In the genomic region with DNA sequence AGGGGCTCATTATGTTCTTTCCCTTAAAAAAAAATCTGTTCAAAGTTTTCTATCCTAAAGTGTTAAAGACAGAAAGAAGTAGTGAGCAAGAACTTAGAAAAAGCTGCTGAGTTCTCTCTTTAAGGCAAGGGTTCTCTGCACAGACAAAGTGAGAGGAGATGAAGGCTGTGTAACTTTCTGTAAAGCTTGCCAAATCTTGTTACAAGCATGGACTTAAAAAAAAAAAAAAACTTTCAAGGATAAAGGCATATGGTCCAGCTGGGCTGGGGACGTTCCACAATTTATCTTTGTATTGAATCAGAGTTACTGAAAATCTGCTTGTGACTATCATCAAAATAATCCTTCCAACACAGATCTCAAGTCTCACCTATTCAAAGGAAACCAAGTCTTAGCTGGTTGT, we compare ENCODE assay signal across 18 mouse cellular contexts. TPM values are rescaled to one million over a fixed set of nuclear protein-coding genes. Genes with fewer than 3 reads are reported as not detected.
A peak's percentile ranks its signal among the peaks of the same experiment; 100 is the strongest.
DNase-seq lines count a peak whose midpoint lies in the region; ATAC-seq and TF ChIP-seq lines count a peak whose summit lies in the region.
"Had no signal": no experiment of that assay in that cellular context is flagged by ENCODE, and none has a peak within 500 bp of the region (broad histone marks: within the 10 kb centered on the region; RNA-seq: fewer than 3 reads in every experiment).

No protein-coding gene starts in this region.

- no peaks in the 10 kb centered on the region for H3K36me3 ChIP-seq in lung, embryonic 14.5 days (ENCODE audit: insufficient read depth)
- no peaks in the 10 kb centered on the region for H3K36me3 ChIP-seq in lung, embryonic 16.5 days (ENCODE audit: control insufficient read depth, insufficient read depth, low read length)
- H3K36me3 ChIP-seq in stomach, postnatal 0 days (ENCODE audit: control insufficient read depth, insufficient read depth, low read length): no peaks in the 10 kb centered on the region
- H3K36me3 ChIP-seq: embryonic facial prominence, embryonic 10.5 days; embryonic facial prominence, embryonic 12.5 days; forebrain, embryonic 15.5 days had no signal

- peaks cover 14% of the 10 kb centered on the region; the same call in 1 of the 2 replicates for H3K4me1 ChIP-seq in lung, embryonic 14.5 days (ENCODE audit: insufficient read depth)
- H3K4me1 ChIP-seq in lung, adult 2 months (ENCODE audit: control insufficient read depth, insufficient read depth, low read length): no peaks in the 10 kb centered on the region
- H3K4me1 ChIP-seq in lung, embryonic 16.5 days (replicated peaks; ENCODE audit: control insufficient read depth, insufficient read depth, low read length): peaks cover 21% of the 10 kb centered on the region
- H3K4me1 ChIP-seq in stomach, postnatal 0 days (replicated peaks; ENCODE audit: control insufficient read depth, insufficient read depth): no peaks in the 10 kb centered on the region

- no peaks in the 10 kb centered on the region for H3K9me3 ChIP-seq in lung, embryonic 14.5 days (ENCODE audit: low read depth, low read length)
- no peaks in the 10 kb centered on the region for H3K9me3 ChIP-seq in lung, embryonic 16.5 days (ENCODE audit: control insufficient read depth, low read length)
- no peaks in the 10 kb centered on the region for H3K9me3 ChIP-seq in stomach, postnatal 0 days (ENCODE audit: control insufficient read depth, low read length)
- H3K9me3 ChIP-seq: embryonic facial prominence, embryonic 10.5 days; embryonic facial prominence, embryonic 12.5 days; forebrain, embryonic 13.5 days; forebrain, embryonic 15.5 days had no signal

- H3K27ac ChIP-seq in lung, embryonic 14.5 days (ENCODE audit: low read depth): peak overlapping the region; percentile 61
- peak overlapping the region; percentile 72 for H3K27ac ChIP-seq in lung, embryonic 16.5 days (ENCODE audit: low read length)
- H3K27ac ChIP-seq in stomach, postnatal 0 days (replicated peaks): no peak overlapping the region
- H3K27ac ChIP-seq: embryonic facial prominence, embryonic 10.5 days; embryonic facial prominence, embryonic 12.5 days; forebrain, embryonic 13.5 days; forebrain, embryonic 15.5 days had no signal

- no peak for TF ChIP-seq CTCF in lung, embryonic 14.5 days (IDR thresholded peaks at IDR 0.05; ENCODE audit: low read depth)
- TF ChIP-seq CTCF in lung, adult 2 months (IDR thresholded peaks at IDR 0.05; ENCODE audit: insufficient read depth, low read length): no peak
- TF ChIP-seq CTCF in stomach, postnatal 0 days (IDR thresholded peaks at IDR 0.05; ENCODE audit: low read depth): no peak

- ATAC-seq in lung, embryonic 14.5 days (ENCODE audit: insufficient read depth): 0 out of 2 replicates have a peak, but pooled peaks have one; percentile 54
- ATAC-seq in lung, embryonic 16.5 days (ENCODE audit: low read depth): peak; percentile 64
- ATAC-seq in stomach, postnatal 0 days (ENCODE audit: low FRiP score, low TSS enrichment): no peak
- ATAC-seq: forebrain, embryonic 13.5 days; forebrain, embryonic 15.5 days had no signal

- TF ChIP-seq EP300 in stomach, postnatal 0 days (optimal IDR thresholded peaks at IDR 0.05): no peak

- DNase-seq in lung, embryonic 14.5 days: peak; percentile 70
- DNase-seq in lung, adult 2 months: no peak
- DNase-seq in lung, postnatal 14 days: no peak
- DNase-seq in brain, adult 2 months (ENCODE audit: low read depth, low spot score): peak; percentile 22
- no peak for DNase-seq in stomach, postnatal 0 days (ENCODE audit: low spot score)
- DNase-seq: adrenal gland, postnatal 10 days; adrenal gland, postnatal 25 days; cerebellum, adult 11-12 months; cerebellum, adult 2 months; cerebellum, adult 9-10 months; cerebellum, postnatal 10 days; cerebellum, postnatal 25 days had no signal

- no peak overlapping the region for H3K9ac ChIP-seq in lung, embryonic 14.5 days
- no peak overlapping the region for H3K9ac ChIP-seq in lung, embryonic 16.5 days (ENCODE audit: low read length)
- H3K9ac ChIP-seq in stomach, postnatal 0 days (ENCODE audit: low read length): no peak overlapping the region
- H3K9ac ChIP-seq: embryonic facial prominence, embryonic 12.5 days; forebrain, embryonic 13.5 days; forebrain, embryonic 15.5 days had no signal

- no peaks in the 10 kb centered on the region for H3K27me3 ChIP-seq in lung, embryonic 14.5 days (ENCODE audit: insufficient read depth, low read length)
- H3K27me3 ChIP-seq in lung, embryonic 16.5 days (ENCODE audit: control insufficient read depth, insufficient read depth, low read depth, low read length): no peaks in the 10 kb centered on the region
- H3K27me3 ChIP-seq in stomach, postnatal 0 days (ENCODE audit: control insufficient read depth, insufficient read depth, low read length): no peaks in the 10 kb centered on the region
- H3K27me3 ChIP-seq: forebrain, embryonic 13.5 days; forebrain, embryonic 15.5 days had no signal

- TF ChIP-seq POLR2A in lung, adult 2 months (IDR thresholded peaks at IDR 0.05; ENCODE audit: borderline replicate concordance, extremely low read depth, low read depth, low read length): no peak

- H3K4me3 ChIP-seq in lung, embryonic 14.5 days (ENCODE audit: low read depth, low read length): no peak overlapping the region
- no peak overlapping the region for H3K4me3 ChIP-seq in lung, adult 2 months (replicated peaks; ENCODE audit: extremely low read depth, low read depth, low read length)
- H3K4me3 ChIP-seq in lung, embryonic 16.5 days (ENCODE audit: low read length): no peak overlapping the region
- H3K4me3 ChIP-seq in stomach, postnatal 0 days (ENCODE audit: low read depth, low read length): no peak overlapping the region
- H3K4me3 ChIP-seq: embryonic facial prominence, embryonic 10.5 days; embryonic facial prominence, embryonic 12.5 days; forebrain, embryonic 13.5 days; forebrain, embryonic 15.5 days had no signal

- no peak overlapping the region for H3K4me2 ChIP-seq in lung, embryonic 14.5 days
- H3K4me2 ChIP-seq in lung, embryonic 16.5 days (ENCODE audit: low read depth, low read length): no peak overlapping the region
- no peak overlapping the region for H3K4me2 ChIP-seq in stomach, postnatal 0 days (replicated peaks; ENCODE audit: low read depth)
- H3K4me2 ChIP-seq: embryonic facial prominence, embryonic 12.5 days; forebrain, embryonic 13.5 days; forebrain, embryonic 15.5 days had no signal

- 33% methylated on average over 1 of the region's 1 CpGs for WGBS in lung, embryonic 14.5 days
- WGBS in lung, adult 2 months: 44% methylated on average over 1 of the region's 1 CpGs
- 28% methylated on average over 1 of the region's 1 CpGs for WGBS in lung, embryonic 16.5 days
- WGBS in stomach, postnatal 0 days: 27% methylated on average over 1 of the region's 1 CpGs

RNA-seq across cellular contexts. Expression of a gene that starts 21.4 kb away (rescaled TPM):
- 3.3 and 5.0 TPM in 2 replicates for polyA plus RNA-seq in lung, embryonic 14.5 days (2014; fragmentation: Nextera tagmentation; extraction: Ambion mirVana)
- 2.2 and 2.8 TPM in 2 replicates for polyA plus RNA-seq in lung, adult 2 months (2012; rRNA removed)
- 9.4 and 10.1 TPM in 2 replicates for polyA plus RNA-seq in lung, embryonic 16.5 days (2015; fragmentation: Nextera tagmentation; extraction: Ambion mirVana)
- 2.4 and 2.5 TPM in 2 replicates for polyA plus RNA-seq in stomach, postnatal 0 days (2015; fragmentation: Nextera tagmentation; extraction: Ambion mirVana)
- polyA plus RNA-seq: C2C12 had no signal

Comparison
In these comparisons a context has a peak if more than half of its experiments do, and no peak if none do; other contexts are left out.
1. DNase-seq: peak in lung, embryonic 14.5 days (single experiment) and brain, adult 2 months (single experiment); none in lung, adult 2 months (single experiment), lung, postnatal 14 days (single experiment) and stomach, postnatal 0 days (single experiment).